Mouse (Mus musculus): ENCODE results near the gene Arid1b.

DNA sequence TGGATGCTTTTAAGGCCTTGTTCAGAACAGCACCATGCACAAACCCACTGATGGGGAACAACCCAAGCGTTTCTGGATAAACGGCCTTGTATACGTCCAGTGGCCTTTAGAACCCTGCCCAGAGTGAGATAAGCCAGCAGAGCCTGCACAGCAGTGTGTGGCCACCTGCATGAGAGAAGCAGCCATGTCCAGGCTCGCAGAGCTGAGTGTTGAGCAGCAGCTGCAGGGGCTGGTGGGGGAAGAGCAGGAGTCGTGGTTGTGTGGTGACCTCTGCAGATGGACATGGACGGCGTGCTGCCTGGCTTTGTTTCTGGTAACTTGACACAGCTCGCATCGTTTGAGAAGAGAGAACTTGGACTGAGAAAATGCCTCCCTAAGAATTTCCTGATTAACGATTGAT, 97.8 kb downstream of the Arid1b start:
- TF ChIP-seq CTCF (IDR thresholded peaks at IDR 0.05; ENCODE audit: extremely low read depth, insufficient read length, insufficient replicate concordance, low read depth, low read length), result no peak
- no peak for TF ChIP-seq POLR2A (IDR thresholded peaks at IDR 0.05; ENCODE audit: low read depth, low read length)

Data from small intestine, adult 2 months (tissue).